Mouse (Mus musculus) stomach, embryonic 14.5 days (tissue): ENCODE measurements around the gene Myo1h. TPM values are rescaled to one million over a fixed set of nuclear protein-coding genes. Genes with fewer than 3 reads are reported as not detected.

ENCODE experiments used
- ATAC-seq: fragments of 200-750 bp; cut with Nextera tagmentation; 2 replicates; pipeline ENCODE4 v1.8.0; 2017; ENCODE audit warnings: low read depth, moderate TSS enrichment; ENCODE audit not compliant: insufficient number of reproducible peaks, insufficient read depth, low FRiP score
- H3K27ac ChIP-seq: fragments of 300-500 bp; sonication (generic); 2 replicates; pipeline ENCODE4 v1.5.1; 2014; ENCODE audit warnings: mild to moderate bottlenecking, low read length, moderate library complexity, mixed read lengths
- H3K27me3 ChIP-seq: fragments of 300-500 bp; sonication (generic); 2 replicates; pipeline ENCODE4 v1.6.1; 2014; ENCODE audit warnings: low read length, control low read depth, mixed read lengths; ENCODE audit not compliant: control insufficient read depth, insufficient read depth
- H3K36me3 ChIP-seq: fragments of 300-500 bp; sonication (generic); 2 replicates; pipeline ENCODE4 v1.6.1; 2014; ENCODE audit warnings: mild to moderate bottlenecking, control low read depth, low read length, moderate library complexity, mixed read lengths; ENCODE audit not compliant: control insufficient read depth, insufficient read depth
- H3K4me1 ChIP-seq: fragments of 300-500 bp; sonication (generic); 2 replicates; pipeline ENCODE4 v1.6.1; 2014; ENCODE audit warnings: low read length, control low read depth, mixed read lengths; ENCODE audit not compliant: control insufficient read depth, insufficient read depth
- H3K4me2 ChIP-seq: fragments of 300-500 bp; sonication (generic); replicated peaks from 2 replicates; pipeline ENCODE4 v1.6.1; 2014; ENCODE audit warnings: low read depth, low read length, control low read depth
- H3K4me3 ChIP-seq: fragments of 300-500 bp; sonication (generic); 2 replicates; pipeline ENCODE4 v1.5.1; 2014; ENCODE audit warnings: low read depth, low read length, control low read depth
- H3K9ac ChIP-seq: fragments of 300-500 bp; sonication (generic); replicated peaks from 2 replicates; pipeline ENCODE4 v1.6.1; 2014; ENCODE audit warnings: low read depth, mild to moderate bottlenecking, control low read depth, low read length, moderate library complexity, mixed read lengths
- H3K9me3 ChIP-seq: fragments of 300-500 bp; sonication (generic); 2 replicates; pipeline ENCODE4 v1.6.1; 2016; ENCODE audit warnings: low read depth, low read length, control low read depth; ENCODE audit not compliant: control insufficient read depth
- WGBS: fragments of 180-500 bp; shearing (Covaris S2); extraction: QIAGEN DNeasy Blood & Tissue Kit; methylation state at CpG from one replicate; pipeline ENCODE4 v1.1.7; 2014; 5-methylcytosine and 5-hydroxymethylcytosine counted together
- microRNA-seq: library from miRNA; unstranded; fragments of <30 nt; microRNA quantifications from one replicate; pipeline ENCODE4, GENCODE M21; 2016
- polyA plus RNA-seq: library from polyadenylated mRNA; unstranded; fragments of >200 nt; fragmentation: Nextera tagmentation; extraction: Ambion mirVana; gene quantifications from 2 replicates; pipeline ENCODE4 v1.2.1, GENCODE M21; 2014

Gene Myo1h
- polyA plus RNA-seq, 1 experiment from 2014 or later, result 5.6 TPM

DNA sequence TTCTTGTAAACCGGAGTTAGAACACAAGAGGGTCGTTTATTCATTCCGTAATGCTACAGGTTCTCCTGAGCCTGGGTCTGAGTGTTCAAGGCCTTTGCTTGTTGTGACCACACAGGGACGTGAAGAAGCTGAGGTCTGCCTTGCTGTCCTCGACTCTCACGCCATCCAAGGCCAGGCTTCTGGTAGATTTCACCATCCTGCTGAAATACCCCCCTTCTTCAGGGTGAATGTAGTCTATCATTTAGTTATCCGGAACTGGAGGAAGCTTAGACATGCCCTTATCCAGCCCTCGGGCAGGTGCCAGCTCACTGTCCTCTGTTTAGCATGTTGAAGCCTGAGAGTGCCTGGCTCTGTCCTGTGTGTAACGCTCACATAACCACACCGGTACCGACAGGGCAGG is 119.9 kb downstream of the Myo1h start:
- Histone ChIP-seq H3K9me3 (no peaks in the 10 kb centered on the region), H3K4me1 (no peaks in the 10 kb centered on the region), H3K9ac (no peak overlapping the region), H3K4me3 (no peak overlapping the region), H3K27me3 (no peaks in the 10 kb centered on the region), H3K36me3 (peaks cover 83% of the 10 kb centered on the region), H3K4me2 (no peak overlapping the region), H3K27ac (no peak overlapping the region)
- 92% methylated on average over 11 of the region's 11 CpGs for WGBS
- ATAC-seq, result no peak

DNA sequence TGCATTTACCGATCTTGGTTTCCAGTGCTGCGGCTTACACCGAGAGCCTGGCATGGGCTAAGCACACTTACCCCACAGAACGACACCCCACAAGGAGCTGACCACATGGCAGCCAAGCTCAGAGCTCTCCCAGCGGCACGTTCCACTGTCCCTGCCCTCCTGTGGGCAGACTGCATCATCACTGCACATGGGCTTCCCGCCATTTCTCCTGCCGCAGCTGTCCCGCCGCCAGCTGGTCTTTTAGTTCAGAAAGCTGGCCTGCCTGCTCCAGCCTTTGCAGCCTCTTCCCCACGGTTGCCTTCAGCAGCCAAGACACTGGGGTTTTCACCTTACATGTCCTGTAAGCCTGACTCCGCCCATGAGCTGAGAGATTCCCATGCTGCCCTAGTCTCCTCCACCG is 121.5 kb downstream of the Myo1h start:
- H3K4me2 ChIP-seq, result no peak overlapping the region
- H3K27me3 ChIP-seq, result no peaks in the 10 kb centered on the region
- H3K9ac ChIP-seq, result no peak overlapping the region
- peaks cover 81% of the 10 kb centered on the region for H3K36me3 ChIP-seq
- H3K9me3 ChIP-seq, result no peaks in the 10 kb centered on the region
- no peak for ATAC-seq
- H3K27ac ChIP-seq, result no peak overlapping the region
- no peak overlapping the region for H3K4me3 ChIP-seq
- WGBS, result 90% methylated on average over 13 of the region's 13 CpGs
- no peaks in the 10 kb centered on the region for H3K4me1 ChIP-seq

DNA sequence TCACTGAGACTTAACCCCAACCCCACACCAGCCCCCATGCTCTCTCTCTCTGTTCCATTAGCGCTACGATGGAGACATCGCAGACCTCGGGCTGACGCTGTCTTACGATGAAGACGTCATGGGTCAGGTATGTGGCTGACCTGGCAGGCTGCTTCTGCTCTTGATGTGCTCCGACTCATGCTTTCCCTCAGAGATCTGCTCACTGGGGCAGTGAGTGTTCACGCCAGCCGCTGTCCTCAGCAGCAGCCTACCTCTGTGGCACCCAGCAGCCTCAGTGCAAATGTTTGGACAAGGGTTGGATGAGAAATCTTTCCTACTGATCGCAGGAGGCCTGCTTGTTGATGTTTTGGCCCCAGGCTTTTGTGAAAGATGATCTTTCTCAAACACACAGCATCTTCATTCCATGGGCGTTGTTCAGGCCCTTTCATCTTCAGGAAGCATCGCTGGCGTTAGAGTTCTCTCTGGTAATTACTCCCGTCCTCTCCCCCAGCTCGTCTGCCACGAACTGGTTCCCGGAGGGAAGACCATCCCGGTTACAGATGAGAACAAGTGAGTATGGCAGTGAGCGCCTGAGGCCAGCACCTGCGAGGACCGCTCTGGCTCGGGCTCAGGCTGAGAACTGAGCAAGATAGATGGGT is 123.5 kb downstream of the Myo1h start:
- no peak overlapping the region for H3K4me3 ChIP-seq
- H3K9ac ChIP-seq, result no peak overlapping the region
- no peaks in the 10 kb centered on the region for H3K9me3 ChIP-seq
- no peak overlapping the region for H3K27ac ChIP-seq
- H3K4me2 ChIP-seq, result no peak overlapping the region
- no peaks in the 10 kb centered on the region for H3K27me3 ChIP-seq
- 54% methylated on average over 23 of the region's 23 CpGs for WGBS
- no peaks in the 10 kb centered on the region for H3K4me1 ChIP-seq
- ATAC-seq, result no peak
- H3K36me3 ChIP-seq, result peaks cover 83% of the 10 kb centered on the region

DNA sequence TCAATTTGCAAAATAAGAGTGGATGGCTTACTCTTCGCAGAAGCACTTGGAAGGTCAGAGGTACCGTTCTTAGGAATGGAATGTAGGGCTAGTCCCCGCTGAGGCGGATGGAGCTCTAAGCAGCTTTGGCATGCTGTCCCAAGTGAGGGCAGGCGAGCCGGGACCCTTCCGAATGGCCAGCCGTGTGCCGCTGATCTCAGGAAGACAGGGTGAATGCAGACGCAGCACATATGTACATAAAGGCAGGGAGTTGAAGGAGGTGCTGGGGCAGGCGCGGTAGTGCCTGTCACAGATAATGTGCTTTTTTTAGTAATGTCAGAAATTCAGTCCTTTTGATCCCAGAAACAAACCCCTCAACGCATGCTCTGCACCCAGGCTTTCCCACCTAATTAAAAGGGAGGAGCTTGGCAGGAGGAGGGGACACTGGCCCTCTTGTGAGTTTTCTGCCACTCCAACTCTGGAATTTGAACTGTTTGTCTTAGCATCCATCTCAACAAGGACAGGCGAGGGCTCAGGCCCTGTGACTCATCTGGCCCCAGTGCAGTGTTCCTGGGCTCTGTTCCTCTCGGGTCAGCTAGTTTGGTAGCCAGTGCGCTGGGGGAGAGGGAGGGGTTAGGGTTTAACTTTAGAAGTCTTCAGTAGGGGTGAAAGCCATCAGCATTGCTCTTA is 124.2 kb downstream of the Myo1h start:
- peak; percentile 29; the same call in 1 of the 2 replicates for ATAC-seq
- H3K36me3 ChIP-seq, result peaks cover 83% of the 10 kb centered on the region
- WGBS, result 43% methylated on average over 16 of the region's 16 CpGs

More for the DNA sequence above, 124.2 kb downstream of the Myo1h start:
- Histone ChIP-seq H3K4me3 (no peak overlapping the region), H3K27me3 (no peaks in the 10 kb centered on the region), H3K4me2 (no peak overlapping the region), H3K9ac (no peak overlapping the region), H3K9me3 (no peaks in the 10 kb centered on the region), H3K27ac (no peak overlapping the region), H3K4me1 (no peaks in the 10 kb centered on the region)

Small RNA genes within 50 kb of the gene (microRNA-seq; reads per million reads assigned to microRNA genes)
- gene Mir7027, result not detected

Other genes starting within 250 kb of the Myo1h start
- 10.2 and 10.5 TPM in 2 replicates for gene Usp30, start 223.7 kb upstream of the Myo1h start, polyA plus RNA-seq
- gene Svop, start 197.6 kb upstream of the Myo1h start, polyA plus RNA-seq, result 2.9 and 3.0 TPM in 2 replicates
- gene Alkbh2, start 160.9 kb upstream of the Myo1h start, polyA plus RNA-seq, result 9.6 and 10.0 TPM in 2 replicates
- gene Ung, start 158.8 kb upstream of the Myo1h start, polyA plus RNA-seq, result 24.1 and 28.8 TPM in 2 replicates
- gene Acacb, start 142.6 kb upstream of the Myo1h start, polyA plus RNA-seq, result 2.5 and 3.3 TPM in 2 replicates
- 0.15 TPM in 1 of 2 replicates, not detected in the other for gene Foxn4, start 15.4 kb upstream of the Myo1h start, polyA plus RNA-seq
- 111 and 125 TPM in 2 replicates for gene Kctd10, start 91.3 kb downstream of the Myo1h start, polyA plus RNA-seq
- 46.3 and 51.6 TPM in 2 replicates for gene Ube3b, start 91.4 kb downstream of the Myo1h start, polyA plus RNA-seq
- 27.8 and 30.5 TPM in 2 replicates for gene Mmab, start 154.9 kb downstream of the Myo1h start, polyA plus RNA-seq
- 62.7 and 69.8 TPM in 2 replicates for gene Mvk, start 155.1 kb downstream of the Myo1h start, polyA plus RNA-seq